Mouse (Mus musculus) erythroblast, embryonic 14.5 days (primary cell): Measurements from ENCODE around the gene Bmp2k.

ENCODE experiments used
- GATA1 ChIP-seq: IDR thresholded peaks from 2 replicates; pipeline ENCODE4 v1.6.1; 2012; ENCODE audit warnings: low read length, inconsistent platforms, mixed read lengths
- TAL1 ChIP-seq: IDR thresholded peaks from 3 replicates; pipeline ENCODE4 v1.6.1; 2012; ENCODE audit warnings: low read length, inconsistent platforms, mixed read lengths

GRCm38 (mm10) chr5:97045260-97045659, 47.8 kb downstream of the Bmp2k start:
- no peak for TF ChIP-seq TAL1
- TF ChIP-seq GATA1 = no peak
